8 mouse cellular contexts compared by ENCODE assay signal in the genomic region with DNA sequence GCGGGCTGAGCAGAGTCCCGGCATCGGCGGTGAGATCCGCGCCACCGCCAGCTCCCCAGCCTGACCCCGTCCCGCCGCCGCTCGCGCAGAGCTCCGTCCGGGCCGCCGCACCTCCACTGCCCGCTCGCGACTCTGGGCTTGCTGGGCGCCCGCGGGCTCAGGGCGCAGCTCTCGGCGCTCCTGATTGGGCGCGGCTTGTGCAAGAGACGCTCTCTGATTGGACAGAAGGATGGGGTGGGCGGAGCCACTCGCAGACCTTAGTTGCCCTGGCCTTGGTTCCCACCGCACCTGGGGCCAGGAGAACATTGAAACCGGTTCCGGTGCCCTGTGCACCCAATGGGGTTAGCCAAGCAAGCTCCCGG. TPM values are rescaled to one million over a fixed set of nuclear protein-coding genes. Genes with fewer than 3 reads are reported as not detected.
DNase-seq lines count a peak whose midpoint lies in the region; ATAC-seq lines count a peak whose summit lies in the region.

No protein-coding gene starts in this region.

- peak overlapping the region; percentile 91 for H3K4me2 ChIP-seq in hindbrain, embryonic 13.5 days

- 1% methylated on average over 30 of the region's 35 CpGs for WGBS in hindbrain, embryonic 13.5 days

- no peaks in the 10 kb centered on the region for H3K36me3 ChIP-seq in hindbrain, embryonic 13.5 days

- peaks cover 20% of the 10 kb centered on the region for H3K4me1 ChIP-seq in hindbrain, embryonic 13.5 days (replicated peaks)

- H3K27me3 ChIP-seq in hindbrain, embryonic 13.5 days: peaks cover 9% of the 10 kb centered on the region

- DNase-seq in ZHBTc4 (ENCODE audit: low read depth, low spot score): peak; percentile 95
- peak; percentile 63 to 65 for DNase-seq in cerebellum, postnatal 36 days
- DNase-seq in frontal cortex, postnatal 25 days (ENCODE audit: low spot score in 2 of 2): peak; percentile 56 to 64
- peak; percentile 81 to 83 for DNase-seq in layer of hippocampus, postnatal 36 days
- peak; percentile 78 for DNase-seq in lung, postnatal 14 days
- DNase-seq in retina, adult 2 months (ENCODE audit: low read depth, low spot score): peak; percentile 72
- DNase-seq in thymus, postnatal 14 days: peak; percentile 89

- peak; percentile 95 for ATAC-seq in hindbrain, embryonic 13.5 days (ENCODE audit: low FRiP score)

- peak overlapping the region; percentile 78 for H3K9ac ChIP-seq in hindbrain, embryonic 13.5 days

- H3K4me3 ChIP-seq in hindbrain, embryonic 13.5 days: peak overlapping the region; percentile 77

- H3K27ac ChIP-seq in hindbrain, embryonic 13.5 days: peak overlapping the region; percentile 62

- H3K9me3 ChIP-seq in hindbrain, embryonic 13.5 days: no peaks in the 10 kb centered on the region

RNA-seq across cellular contexts. Expression of a gene that starts 9.2 kb away (rescaled TPM):
- polyA plus RNA-seq in hindbrain, embryonic 13.5 days (2015; fragmentation: Nextera tagmentation; extraction: Ambion mirVana): 5.3 and 6.3 TPM in 2 replicates
- total RNA-seq in layer of hippocampus, postnatal 36 days (2021): 10 to 100 TPM; 30.8 to 35.6 TPM

Comparison
In these comparisons a context has a peak if more than half of its experiments do, and no peak if none do; other contexts are left out.
1. Peak in every context shown above with its lines: DNase-seq, ATAC-seq, H3K4me3 ChIP-seq and H3K27ac ChIP-seq.